Mouse (Mus musculus): Measurements from ENCODE around the gene Ephb1.

Gene Ephb1

GRCm38 (mm10) chr9:102354561-102354973 is at the start of gene Ephb1:
Gene Ephb1, minus strand, starts transcription at chr9:102354693.
- DNase-seq = peak; percentile 90 to 92

- peak; percentile 76 to 82 for DNase-seq
Measured at GRCm38 (mm10) chr9:102403086-102404021, 48.9 kb upstream of the Ephb1 start.

- DNase-seq = no peak
Measured at GRCm38 (mm10) chr9:102402671-102403070, 48.2 kb upstream of the Ephb1 start.

- no peak for DNase-seq
Measured at GRCm38 (mm10) chr9:102388266-102388665, 33.8 kb upstream of the Ephb1 start.

GRCm38 (mm10) chr9:102386816-102387215 is 32.3 kb upstream of the Ephb1 start:
- DNase-seq = no peak

- no peak for DNase-seq
Measured at GRCm38 (mm10) chr9:102380235-102380634, 25.7 kb upstream of the Ephb1 start.

GRCm38 (mm10) chr9:102374661-102375060 is 20.2 kb upstream of the Ephb1 start:
- no peak for DNase-seq

- no peak for DNase-seq
Measured at GRCm38 (mm10) chr9:102373886-102374285, 19.4 kb upstream of the Ephb1 start.

- DNase-seq = no peak
Measured at GRCm38 (mm10) chr9:102371936-102372335, 17.4 kb upstream of the Ephb1 start.

GRCm38 (mm10) chr9:102371036-102371770 is 16.7 kb upstream of the Ephb1 start:
- DNase-seq = no peak

GRCm38 (mm10) chr9:102370141-102370540 is 15.6 kb upstream of the Ephb1 start:
- no peak for DNase-seq

GRCm38 (mm10) chr9:102369141-102369540 is 14.6 kb upstream of the Ephb1 start:
- no peak for DNase-seq

GRCm38 (mm10) chr9:102367796-102368195 is 13.3 kb upstream of the Ephb1 start:
- no peak for DNase-seq

- DNase-seq = no peak
Measured at GRCm38 (mm10) chr9:102365536-102365935, 11.0 kb upstream of the Ephb1 start.

- DNase-seq = no peak
Measured at GRCm38 (mm10) chr9:102359311-102359710, 4.8 kb upstream of the Ephb1 start.

GRCm38 (mm10) chr9:102358711-102359110 is 4.2 kb upstream of the Ephb1 start:
- no peak for DNase-seq

GRCm38 (mm10) chr9:102358011-102358410 is 3.5 kb upstream of the Ephb1 start:
- no peak for DNase-seq

GRCm38 (mm10) chr9:102356516-102356915 is 2.0 kb upstream of the Ephb1 start:
- no peak for DNase-seq

- no peak for DNase-seq
Measured at GRCm38 (mm10) chr9:102355726-102356125, 1.2 kb upstream of the Ephb1 start.

GRCm38 (mm10) chr9:102353636-102354491 is 629 bp downstream of the Ephb1 start:
- DNase-seq = peak; percentile 67 to 79

GRCm38 (mm10) chr9:102353056-102353635 is 1.3 kb downstream of the Ephb1 start:
- peak in 1 of 2 experiments; percentile 65 for DNase-seq
